Mouse (Mus musculus) gastrocnemius, postnatal 4 days (tissue): ENCODE results near the gene Stn1. TPM values are rescaled to one million over a fixed set of nuclear protein-coding genes. Genes with fewer than 3 reads are reported as not detected.

Experiments
- DNase-seq, 2 experiments: peaks; one replicate each; pipeline ENCODE4 v3.0.0; 2021 to 2022; ENCODE audit warnings: low spot score in 2 of 2, mixed read lengths in 2 of 2
- total RNA-seq, 2 experiments: library from RNA; stranded (reverse); gene quantifications; 2 replicates each; pipeline ENCODE4 v1.2.3; 2021

Stn1 gene
- total RNA-seq, 2 experiments from 2014 or later, result 19.9 to 23.7 TPM

- DNase-seq, result no peak
Observed at GRCm38 (mm10) chr19:47545528-47545927, 8.2 kb upstream of the Stn1 start.

GRCm38 (mm10) chr19:47545055-47545454 is 7.7 kb upstream of the Stn1 start:
- no peak for DNase-seq

GRCm38 (mm10) chr19:47542441-47542840 is 5.1 kb upstream of the Stn1 start:
- DNase-seq, result no peak

DNA sequence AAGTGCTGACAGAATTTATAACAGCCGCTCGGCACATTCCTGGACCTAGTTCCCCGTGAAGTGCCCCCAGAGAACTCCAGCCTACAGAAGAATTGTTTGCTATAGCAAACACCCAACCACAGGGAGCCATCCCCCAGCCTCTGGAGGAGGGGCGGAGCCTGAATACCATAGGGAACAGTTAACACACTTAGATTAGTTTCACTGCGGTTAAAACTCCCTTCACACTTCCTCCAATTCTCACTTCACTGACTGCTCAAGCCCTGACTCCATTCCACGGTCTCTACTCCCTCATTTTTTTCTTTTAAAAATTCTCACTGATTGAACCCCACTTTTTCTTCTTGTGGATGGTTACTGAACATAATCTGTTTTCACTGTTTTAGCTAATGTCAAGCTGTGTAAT is 1.5 kb upstream of the Stn1 start:
- DNase-seq, result no peak

- DNase-seq, result no peak
Observed at GRCm38 (mm10) chr19:47537879-47538278, 572 bp upstream of the Stn1 start.

DNA sequence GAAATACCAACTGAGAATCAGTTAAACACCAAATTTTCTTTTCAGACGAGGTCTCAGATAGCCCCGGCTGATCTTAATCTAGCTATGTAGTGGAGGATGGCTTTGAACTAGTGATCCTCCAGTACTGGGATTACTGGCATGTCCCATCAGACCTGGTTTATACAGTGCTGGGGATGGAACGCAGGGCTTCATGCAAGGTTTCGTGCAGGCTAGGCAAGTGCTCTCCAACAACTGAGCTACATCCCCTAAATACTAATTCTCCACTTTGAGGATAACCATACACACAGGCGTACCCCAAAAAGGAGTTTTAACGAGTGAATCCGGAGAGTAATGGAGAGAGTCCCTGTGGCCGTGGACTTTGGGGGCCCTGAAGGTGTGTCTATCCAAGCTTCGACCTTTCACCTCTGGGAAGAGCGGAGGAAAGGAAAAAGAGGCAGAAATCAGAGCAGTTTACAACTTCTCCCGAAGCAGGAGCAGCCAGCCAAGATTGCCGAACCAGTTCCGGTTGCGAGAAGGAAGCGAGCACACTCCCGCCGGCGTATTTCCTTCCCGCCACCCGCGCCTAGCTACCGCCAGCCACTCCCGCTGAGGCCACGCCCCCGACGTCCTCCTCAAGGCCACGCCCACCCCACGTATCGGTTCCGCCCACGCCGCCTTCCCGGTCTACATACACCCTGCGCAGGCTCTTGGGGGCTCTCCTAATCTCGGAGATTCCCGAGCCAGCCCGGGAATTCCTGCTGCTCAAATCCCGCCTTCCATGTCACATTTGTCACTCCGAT is 597 bp downstream of the Stn1 start:
- DNase-seq, result peak; percentile 96 to 99

GRCm38 (mm10) chr19:47534131-47534530 is 3.2 kb downstream of the Stn1 start:
- no peak for DNase-seq

- DNase-seq, result no peak
Observed at GRCm38 (mm10) chr19:47532449-47532848, 4.9 kb downstream of the Stn1 start.

DNA sequence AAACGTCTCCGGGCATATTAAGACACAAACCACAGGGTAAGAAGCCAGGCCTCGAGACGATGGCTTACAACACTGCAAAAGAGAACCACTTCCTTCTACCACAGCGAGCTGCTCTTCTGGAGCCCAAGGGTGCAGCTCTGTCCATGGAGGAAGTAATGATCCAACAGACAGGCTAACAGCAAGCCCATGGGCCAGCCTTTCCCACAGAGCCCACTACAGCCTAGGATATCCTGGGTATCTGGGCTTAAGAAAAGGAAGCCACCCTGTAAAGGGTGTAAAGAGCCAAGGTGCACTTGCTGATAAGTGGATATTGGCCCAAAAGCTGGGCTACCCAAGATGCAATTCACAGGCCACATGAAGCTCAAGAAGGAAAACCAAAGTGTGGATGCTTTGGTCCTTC is 6.0 kb downstream of the Stn1 start:
- no peak for DNase-seq

- DNase-seq, result no peak
Observed at GRCm38 (mm10) chr19:47526239-47526986, 10.9 kb downstream of the Stn1 start.

GRCm38 (mm10) chr19:47524905-47525304 is 12.4 kb downstream of the Stn1 start:
- no peak for DNase-seq

DNA sequence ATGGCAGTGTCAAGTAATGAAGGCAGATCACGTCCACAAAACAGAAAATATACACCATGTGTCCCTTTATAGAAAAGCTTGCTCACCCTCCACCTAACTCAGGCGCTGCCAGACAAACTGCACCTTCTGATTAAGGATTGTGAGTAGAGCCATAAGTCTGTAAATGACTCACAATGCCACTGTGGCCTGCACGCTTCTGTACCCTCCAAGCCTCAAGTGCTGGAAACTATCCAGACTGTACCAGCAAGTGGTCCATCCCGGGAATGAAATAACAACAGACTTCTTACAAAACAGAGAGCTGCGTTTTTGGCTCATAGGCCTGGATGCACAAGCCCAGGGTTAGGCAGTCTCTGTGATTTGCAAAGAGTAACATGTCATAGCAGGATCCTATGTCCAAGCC is 15.9 kb downstream of the Stn1 start:
- DNase-seq, result no peak

DNA sequence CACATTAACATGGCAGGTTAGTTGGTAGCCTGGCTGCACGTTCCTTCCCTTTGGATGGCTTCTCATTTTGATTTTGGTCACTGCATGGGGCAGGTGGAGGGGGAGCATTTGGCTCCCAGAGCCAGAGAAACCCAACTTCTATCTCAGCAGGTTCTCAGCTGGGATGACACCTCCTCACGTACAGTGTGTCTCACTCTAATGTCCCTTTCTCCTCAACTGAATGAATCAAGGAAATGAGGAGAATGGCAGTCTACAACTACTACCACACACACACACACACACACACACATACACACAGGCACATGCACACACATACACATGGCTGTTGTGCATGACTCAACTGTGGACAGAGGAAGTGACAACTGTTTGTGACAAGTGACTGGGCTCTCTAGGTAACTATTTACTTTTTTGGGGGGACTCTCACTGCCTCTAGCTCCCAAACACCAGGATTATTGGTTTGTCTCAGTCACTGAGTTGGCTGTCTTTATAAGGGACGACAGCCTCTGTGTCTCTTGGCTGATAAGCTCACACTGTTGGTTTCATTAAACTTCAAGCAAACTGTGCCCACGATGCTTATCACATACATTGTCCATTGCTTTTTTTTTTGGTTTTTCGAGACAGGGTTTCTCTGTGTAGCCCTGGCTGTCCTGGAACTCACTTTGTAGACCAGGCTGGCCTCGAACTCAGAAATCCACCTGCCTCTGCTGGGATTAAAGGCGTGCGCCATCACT is 18.0 kb downstream of the Stn1 start:
- no peak for DNase-seq

- no peak for DNase-seq
Observed at GRCm38 (mm10) chr19:47518475-47519162, 18.7 kb downstream of the Stn1 start.

DNA sequence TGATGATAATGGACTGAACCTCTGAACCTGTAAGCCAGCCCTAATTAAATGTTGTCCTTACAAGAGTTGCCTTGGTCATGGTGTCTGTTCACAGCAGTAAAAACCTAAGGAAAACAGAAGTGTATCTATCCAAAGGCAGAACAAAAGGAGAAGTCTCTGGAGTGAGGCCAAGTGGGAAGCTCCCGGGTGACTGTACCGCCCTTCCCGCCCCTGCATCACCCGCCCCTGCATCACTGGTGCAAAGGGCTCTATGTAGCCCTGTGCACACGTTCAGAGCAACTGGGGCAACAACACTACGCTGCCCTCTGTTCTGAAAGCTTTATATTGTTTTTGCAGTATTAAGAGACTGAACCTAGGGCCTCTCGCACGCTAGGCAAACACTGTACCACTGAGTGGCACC is 19.7 kb downstream of the Stn1 start:
- DNase-seq, result no peak

DNA sequence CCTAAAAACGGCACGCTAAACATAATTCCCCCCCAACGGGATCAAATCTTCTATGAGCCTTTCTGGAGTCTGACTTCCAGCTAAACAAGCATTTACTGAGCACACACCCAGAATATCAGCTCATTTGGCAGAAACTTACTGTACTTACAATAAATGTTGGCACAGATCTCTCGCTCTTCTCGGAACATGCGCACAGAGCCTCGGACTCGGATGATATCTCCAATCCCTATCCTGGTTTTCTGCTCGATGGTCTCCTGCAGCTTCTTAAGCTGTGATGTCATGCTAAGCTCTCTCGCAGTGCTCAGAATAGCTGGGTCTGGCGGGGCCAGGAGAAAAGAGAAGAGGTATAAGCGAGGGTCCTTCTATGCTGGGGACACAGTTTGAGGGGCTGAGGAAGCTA is 20.4 kb downstream of the Stn1 start:
- no peak for DNase-seq

- DNase-seq, result no peak
Observed at GRCm38 (mm10) chr19:47515091-47515490, 22.2 kb downstream of the Stn1 start.

DNA sequence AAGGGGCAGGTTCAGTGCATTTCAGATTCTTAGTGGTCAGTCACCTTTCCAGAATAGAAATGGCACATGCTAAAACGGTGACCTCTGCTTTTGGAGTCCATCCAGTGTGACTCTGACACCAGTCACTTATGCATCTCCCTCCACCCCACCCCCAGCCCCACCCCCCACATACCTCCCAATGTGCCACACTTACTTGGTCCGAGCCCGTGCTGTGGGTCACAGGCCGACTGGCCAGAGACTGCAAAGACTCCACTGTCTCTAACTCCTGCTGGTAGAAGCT is 23.7 kb downstream of the Stn1 start:
- no peak for DNase-seq

DNA sequence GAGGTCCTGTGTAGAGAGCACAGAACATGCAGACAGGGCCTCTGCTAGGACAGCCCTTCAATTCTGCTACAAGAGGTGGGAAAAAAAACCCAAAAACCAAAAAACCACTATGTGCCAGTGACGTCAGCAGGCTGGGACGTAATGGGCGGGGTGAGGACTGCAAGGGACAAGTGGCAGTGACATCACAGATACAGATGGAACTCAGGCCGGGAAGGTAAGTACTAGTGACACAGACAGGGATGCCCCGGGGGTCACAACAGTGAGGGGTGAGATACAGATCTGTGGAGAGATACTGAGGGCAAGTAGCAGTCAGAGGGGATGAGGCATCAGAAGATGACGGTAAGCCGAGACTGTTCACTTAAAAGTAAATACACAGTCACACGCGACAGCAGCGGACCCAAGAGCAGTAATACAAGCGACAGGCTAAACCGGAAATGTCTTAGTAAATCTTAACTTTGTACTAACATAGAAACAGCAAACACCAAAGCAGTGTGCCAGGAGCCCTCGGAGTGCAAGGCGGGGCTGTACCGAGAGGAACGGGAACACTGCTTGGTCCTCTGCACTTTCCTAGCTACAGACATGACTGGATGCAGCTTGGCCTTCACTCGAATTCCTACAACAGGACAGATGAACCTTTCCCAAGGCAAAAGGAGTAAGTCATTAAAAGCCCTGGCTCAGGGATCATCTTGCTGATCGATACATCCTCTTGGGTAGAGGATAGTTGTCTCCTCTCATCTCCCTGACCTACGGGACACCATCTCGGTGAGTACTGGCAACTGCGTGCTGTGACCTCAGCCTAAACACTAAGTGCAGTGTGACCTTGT is 24.3 kb downstream of the Stn1 start:
- no peak for DNase-seq

GRCm38 (mm10) chr19:47511958-47512357 is 25.3 kb downstream of the Stn1 start:
- no peak for DNase-seq

DNA sequence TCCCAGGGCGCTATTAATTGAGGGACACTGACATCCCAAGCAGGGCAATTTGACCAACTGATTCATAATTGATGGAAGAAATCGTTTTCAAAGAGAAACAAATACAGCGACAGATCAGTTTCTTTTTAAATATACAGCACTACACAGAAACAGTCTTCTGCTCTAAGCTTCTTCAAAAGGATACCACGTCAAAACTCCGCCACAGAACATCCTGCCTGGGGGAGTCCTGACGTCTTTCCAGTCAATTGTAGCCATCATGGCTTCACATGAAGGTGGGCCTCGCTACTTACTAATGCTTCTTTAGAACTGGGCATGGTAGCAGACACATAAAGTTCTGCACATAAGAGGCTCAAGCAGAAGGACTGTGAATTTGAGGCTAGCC is 26.0 kb downstream of the Stn1 start:
- no peak for DNase-seq
